Mouse (Mus musculus) kidney, embryonic 14.5 days (tissue): ENCODE data around the gene Wwox. TPM values are rescaled to one million over a fixed set of nuclear protein-coding genes. Genes with fewer than 3 reads are reported as not detected.

Source experiments
- ATAC-seq: fragments of 200-750 bp; cut with Nextera tagmentation; 2 replicates; pipeline ENCODE4 v1.8.0; 2017; ENCODE audit warnings: moderate number of reproducible peaks, mild to moderate bottlenecking, moderate TSS enrichment, moderate library complexity; ENCODE audit not compliant: low FRiP score, low TSS enrichment
- H3K27ac ChIP-seq: fragments of 300-500 bp; sonication (generic); 2 replicates; pipeline ENCODE4 v1.5.1; 2014; ENCODE audit warnings: low read depth, mild to moderate bottlenecking, low read length, moderate library complexity, mixed read lengths
- H3K27me3 ChIP-seq: fragments of 300-500 bp; sonication (generic); 2 replicates; pipeline ENCODE4 v1.6.1; 2014; ENCODE audit warnings: mild to moderate bottlenecking, low read length; ENCODE audit not compliant: control insufficient read depth, insufficient read depth
- H3K36me3 ChIP-seq: fragments of 300-500 bp; sonication (generic); 2 replicates; pipeline ENCODE4 v1.6.1; 2014; ENCODE audit warnings: low read length, mixed read lengths; ENCODE audit not compliant: control insufficient read depth, insufficient read depth
- H3K4me1 ChIP-seq: fragments of 300-500 bp; sonication (generic); 2 replicates; pipeline ENCODE4 v1.6.1; 2014; ENCODE audit warnings: low read length, mixed read lengths; ENCODE audit not compliant: control insufficient read depth, insufficient read depth
- H3K4me2 ChIP-seq: fragments of 300-500 bp; sonication (generic); replicated peaks from 2 replicates; pipeline ENCODE4 v1.6.1; 2014; ENCODE audit warnings: low read depth, mild to moderate bottlenecking, low read length
- H3K4me3 ChIP-seq: fragments of 300-500 bp; sonication (generic); 2 replicates; pipeline ENCODE4 v1.5.1; 2014; ENCODE audit warnings: mild to moderate bottlenecking, low read length
- H3K9ac ChIP-seq: fragments of 300-500 bp; sonication (generic); 2 replicates; pipeline ENCODE4 v1.6.1; 2014; ENCODE audit warnings: low read depth, mild to moderate bottlenecking, low read length, moderate library complexity
- H3K9me3 ChIP-seq: fragments of 300-500 bp; sonication (generic); 2 replicates; pipeline ENCODE4 v1.6.1; 2016; ENCODE audit warnings: low read length; ENCODE audit not compliant: control insufficient read depth
- WGBS: fragments of 180-500 bp; shearing (Covaris S2); extraction: QIAGEN DNeasy Blood & Tissue Kit; methylation state at CpG from one replicate; pipeline ENCODE4 v1.1.7; 2014; 5-methylcytosine and 5-hydroxymethylcytosine counted together
- polyA plus RNA-seq: library from polyadenylated mRNA; unstranded; fragments of >200 nt; fragmentation: Nextera tagmentation; extraction: Ambion mirVana; gene quantifications from 2 replicates; pipeline ENCODE4 v1.2.1, GENCODE M21; 2014

Wwox gene
- polyA plus RNA-seq, 1 experiment from 2014 or later, result 17.0 TPM

GRCm38 (mm10) chr8:114783321-114783720, 343.9 kb downstream of the Wwox start:
- ATAC-seq, result no peak
- Histone ChIP-seq H3K27me3 (no peaks in the 10 kb centered on the region), H3K9ac (no peak overlapping the region), H3K4me1 (no peaks in the 10 kb centered on the region), H3K4me2 (no peak overlapping the region), H3K27ac (no peak overlapping the region), H3K9me3 (no peaks in the 10 kb centered on the region), H3K4me3 (no peak overlapping the region), H3K36me3 (no peaks in the 10 kb centered on the region)
- WGBS, result 80% methylated on average over 8 of the region's 8 CpGs

DNA sequence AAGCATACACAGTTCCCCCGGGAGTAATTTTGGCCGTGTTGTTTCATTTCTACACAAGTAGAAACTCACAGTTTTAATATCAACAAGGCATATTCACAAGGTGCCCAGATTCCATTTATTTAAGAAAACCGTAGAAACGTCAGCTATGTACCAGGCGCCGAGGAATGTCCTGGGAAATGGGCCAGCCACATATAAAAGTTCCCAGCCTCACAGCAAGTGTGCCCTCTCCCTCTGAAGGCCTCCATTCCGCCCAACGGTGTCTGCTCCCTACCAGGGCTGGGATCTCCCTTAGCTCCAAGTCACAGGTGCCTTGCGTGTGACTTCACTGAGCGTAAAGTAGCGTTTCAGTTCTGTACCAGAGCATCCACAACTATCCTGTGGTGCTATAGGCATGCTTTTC, 346.4 kb downstream of the Wwox start:
- no peak overlapping the region for H3K4me3 ChIP-seq
- no peaks in the 10 kb centered on the region for H3K9me3 ChIP-seq
- H3K27me3 ChIP-seq, result no peaks in the 10 kb centered on the region
- H3K27ac ChIP-seq, result no peak overlapping the region
- no peak for ATAC-seq
- 95% methylated on average over 11 of the region's 11 CpGs for WGBS
- no peak overlapping the region for H3K4me2 ChIP-seq
- H3K9ac ChIP-seq, result no peak overlapping the region
- H3K4me1 ChIP-seq, result no peaks in the 10 kb centered on the region
- H3K36me3 ChIP-seq, result no peaks in the 10 kb centered on the region

GRCm38 (mm10) chr8:114789616-114790015, 350.2 kb downstream of the Wwox start:
- H3K36me3 ChIP-seq, result no peaks in the 10 kb centered on the region
- H3K9me3 ChIP-seq, result no peaks in the 10 kb centered on the region
- H3K27me3 ChIP-seq, result no peaks in the 10 kb centered on the region; the same call in 1 of the 2 replicates
- H3K4me3 ChIP-seq, result no peak overlapping the region
- ATAC-seq, result no peak
- no peak overlapping the region for H3K27ac ChIP-seq
- WGBS, result 62% methylated on average over 7 of the region's 7 CpGs
- no peak overlapping the region for H3K9ac ChIP-seq
- H3K4me1 ChIP-seq, result 0 out of 2 replicates have a peak, but pooled peaks cover 3% of the 10 kb centered on the region
- no peak overlapping the region for H3K4me2 ChIP-seq

DNA sequence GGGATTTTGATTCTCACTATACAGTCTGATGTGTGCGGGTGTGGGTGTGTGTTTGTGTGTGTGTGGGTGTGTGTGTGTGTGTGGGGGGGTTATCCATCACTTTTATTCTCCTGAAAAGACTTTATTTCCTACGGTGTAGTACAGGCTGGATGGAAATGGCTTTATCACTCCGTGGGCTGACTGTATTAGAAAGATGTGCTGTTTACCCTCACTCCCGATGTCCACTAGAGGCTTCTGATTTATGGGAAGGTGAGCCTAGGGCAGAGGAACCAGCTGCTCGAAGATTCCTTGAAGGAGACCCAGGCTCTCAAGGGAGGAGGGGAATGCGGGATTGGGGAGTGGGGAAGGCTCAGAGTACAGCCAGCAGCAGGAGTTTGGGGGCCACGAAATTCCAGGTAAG, 351.3 kb downstream of the Wwox start:
- Histone ChIP-seq H3K36me3 (no peaks in the 10 kb centered on the region), H3K4me3 (no peak overlapping the region), H3K9ac (no peak overlapping the region), H3K27me3 (no peaks in the 10 kb centered on the region; the same call in 1 of the 2 replicates), H3K27ac (no peak overlapping the region), H3K9me3 (no peaks in the 10 kb centered on the region), H3K4me1 (0 out of 2 replicates have a peak, but pooled peaks cover 3% of the 10 kb centered on the region), H3K4me2 (no peak overlapping the region)
- peak; percentile 58; the same call in 1 of the 2 replicates for ATAC-seq
- WGBS, result 32% methylated on average over 7 of the region's 7 CpGs

DNA sequence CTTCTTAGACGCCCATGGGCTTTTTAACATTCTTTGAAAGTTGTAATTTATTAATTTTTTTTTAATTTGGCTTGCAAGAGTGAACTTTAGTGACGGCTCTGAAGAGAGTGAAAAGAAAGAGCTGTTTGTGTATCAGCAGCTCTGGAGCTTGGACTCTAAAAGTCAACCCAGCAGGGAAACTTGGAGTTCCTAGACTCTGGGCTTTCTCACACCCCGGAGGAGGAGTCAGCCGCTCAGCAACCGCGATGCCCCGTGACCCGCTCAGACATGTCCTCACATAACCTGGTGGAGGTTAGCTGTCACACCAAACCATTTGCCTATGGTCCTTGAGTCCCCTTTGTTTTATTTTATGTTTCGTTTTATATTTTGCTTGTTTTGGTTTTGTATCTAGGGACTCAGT, 354.2 kb downstream of the Wwox start:
- no peak overlapping the region for H3K9ac ChIP-seq
- H3K9me3 ChIP-seq, result no peaks in the 10 kb centered on the region
- H3K36me3 ChIP-seq, result no peaks in the 10 kb centered on the region
- 0 out of 2 replicates have a peak, but pooled peaks cover 3% of the 10 kb centered on the region for H3K4me1 ChIP-seq
- WGBS, result 63% methylated on average over 9 of the region's 9 CpGs
- H3K27me3 ChIP-seq, result no peaks in the 10 kb centered on the region; the same call in 1 of the 2 replicates
- H3K27ac ChIP-seq, result no peak overlapping the region
- no peak overlapping the region for H3K4me2 ChIP-seq
- H3K4me3 ChIP-seq, result no peak overlapping the region
- ATAC-seq, result peak; percentile 74

GRCm38 (mm10) chr8:114801428-114802134, 362.1 kb downstream of the Wwox start:
- H3K27ac ChIP-seq, result no peak overlapping the region
- no peaks in the 10 kb centered on the region for H3K4me1 ChIP-seq
- 63% methylated on average over 7 of the region's 7 CpGs for WGBS
- no peaks in the 10 kb centered on the region for H3K36me3 ChIP-seq
- ATAC-seq, result no peak
- H3K9me3 ChIP-seq, result no peaks in the 10 kb centered on the region
- H3K9ac ChIP-seq, result no peak overlapping the region
- H3K4me3 ChIP-seq, result no peak overlapping the region
- no peaks in the 10 kb centered on the region for H3K27me3 ChIP-seq
- no peak overlapping the region for H3K4me2 ChIP-seq

GRCm38 (mm10) chr8:114803113-114803512, 363.7 kb downstream of the Wwox start:
- Histone ChIP-seq H3K27me3 (no peaks in the 10 kb centered on the region), H3K36me3 (no peaks in the 10 kb centered on the region), H3K4me1 (no peaks in the 10 kb centered on the region), H3K27ac (no peak overlapping the region), H3K4me2 (no peak overlapping the region), H3K9me3 (no peaks in the 10 kb centered on the region), H3K4me3 (no peak overlapping the region), H3K9ac (no peak overlapping the region)
- no peak for ATAC-seq
- 60% methylated on average over 5 of the region's 5 CpGs for WGBS

GRCm38 (mm10) chr8:114806826-114807420, 367.5 kb downstream of the Wwox start:
- H3K9me3 ChIP-seq, result no peaks in the 10 kb centered on the region; the same call in 1 of the 2 replicates
- ATAC-seq, result no peak
- WGBS, result 95% methylated on average over 9 of the region's 9 CpGs

DNA sequence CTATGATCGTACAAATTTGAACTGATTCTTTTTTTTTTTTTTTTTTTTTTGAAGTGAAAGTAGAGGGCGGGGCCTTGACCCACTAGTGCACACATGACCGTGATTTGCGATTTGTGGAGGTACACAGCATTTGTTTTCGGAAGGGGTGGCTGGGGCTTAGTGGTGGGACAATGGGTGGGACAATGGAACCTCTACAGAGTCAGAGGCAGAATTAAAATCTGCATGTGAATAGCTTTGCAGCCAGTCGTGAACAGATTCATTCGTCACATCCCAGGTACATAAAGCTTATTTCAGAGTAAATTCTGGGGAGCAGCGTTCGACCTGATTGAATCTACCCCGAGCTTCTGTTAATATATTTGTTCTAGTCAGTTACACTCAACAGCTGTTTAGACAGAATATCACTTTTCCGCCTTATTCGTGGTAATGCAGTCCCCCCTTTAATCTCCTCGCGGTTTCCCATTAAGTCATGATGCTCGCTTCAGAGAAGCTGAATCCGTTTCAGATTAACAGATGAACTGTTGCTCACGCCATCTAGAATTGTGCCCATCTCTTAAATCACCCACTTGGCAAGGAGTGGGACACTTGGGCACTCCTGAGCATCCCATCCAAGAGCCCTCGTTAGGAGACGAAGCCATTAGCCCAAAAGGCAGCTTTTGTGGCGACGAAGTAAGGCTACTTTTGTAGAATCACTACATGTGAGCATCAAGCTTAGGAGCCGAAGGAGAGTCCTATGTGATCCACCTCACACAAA, 368.4 kb downstream of the Wwox start:
- Histone ChIP-seq H3K27me3 (no peaks in the 10 kb centered on the region), H3K27ac (no peak overlapping the region), H3K9ac (no peak overlapping the region), H3K9me3 (no peaks in the 10 kb centered on the region; the same call in 1 of the 2 replicates), H3K4me3 (no peak overlapping the region), H3K36me3 (no peaks in the 10 kb centered on the region), H3K4me1 (no peaks in the 10 kb centered on the region), H3K4me2 (no peak overlapping the region)
- 76% methylated on average over 22 of the region's 22 CpGs for WGBS
- ATAC-seq, result no peak

More at GRCm38 (mm10) chr8:114806826-114807420, 367.5 kb downstream of the Wwox start:
- Histone ChIP-seq H3K27me3 (no peaks in the 10 kb centered on the region), H3K4me1 (no peaks in the 10 kb centered on the region), H3K36me3 (no peaks in the 10 kb centered on the region), H3K9ac (no peak overlapping the region), H3K4me2 (no peak overlapping the region), H3K27ac (no peak overlapping the region), H3K4me3 (no peak overlapping the region)
